Mouse (Mus musculus): ENCODE data around the gene Csnk2b.

DNA sequence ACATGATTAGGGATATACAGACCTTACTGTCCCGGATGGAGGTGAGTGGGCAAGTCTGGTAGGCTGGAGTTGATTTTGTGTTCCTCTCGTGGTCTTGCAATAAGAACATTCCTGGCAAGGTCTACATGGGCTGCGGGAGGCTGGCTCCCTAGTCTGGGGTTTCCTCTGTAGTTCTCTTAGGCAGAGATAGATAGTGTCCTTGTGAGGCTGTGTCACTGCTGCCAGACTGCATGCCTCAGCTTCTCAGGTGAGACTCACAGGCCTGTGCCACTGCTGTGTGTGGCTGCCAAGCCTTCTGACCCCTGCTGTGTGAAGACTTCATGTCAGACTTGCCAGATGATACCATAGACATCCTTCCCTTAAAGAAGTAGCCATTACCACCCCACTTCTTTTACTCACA lies 17.4 kb upstream of the Csnk2b start:
- TF ChIP-seq CTCF (IDR thresholded peaks at IDR 0.05; ENCODE audit: borderline replicate concordance, control insufficient read depth, extremely low read depth, insufficient read depth, low read length, poor library complexity): no peak
- TF ChIP-seq POLR2A (IDR thresholded peaks at IDR 0.05; ENCODE audit: control insufficient read depth, extremely low read depth, insufficient read depth, low read length, poor library complexity): no peak
